Mouse (Mus musculus): ENCODE data around the gene Poc5.

The Poc5 gene

DNA sequence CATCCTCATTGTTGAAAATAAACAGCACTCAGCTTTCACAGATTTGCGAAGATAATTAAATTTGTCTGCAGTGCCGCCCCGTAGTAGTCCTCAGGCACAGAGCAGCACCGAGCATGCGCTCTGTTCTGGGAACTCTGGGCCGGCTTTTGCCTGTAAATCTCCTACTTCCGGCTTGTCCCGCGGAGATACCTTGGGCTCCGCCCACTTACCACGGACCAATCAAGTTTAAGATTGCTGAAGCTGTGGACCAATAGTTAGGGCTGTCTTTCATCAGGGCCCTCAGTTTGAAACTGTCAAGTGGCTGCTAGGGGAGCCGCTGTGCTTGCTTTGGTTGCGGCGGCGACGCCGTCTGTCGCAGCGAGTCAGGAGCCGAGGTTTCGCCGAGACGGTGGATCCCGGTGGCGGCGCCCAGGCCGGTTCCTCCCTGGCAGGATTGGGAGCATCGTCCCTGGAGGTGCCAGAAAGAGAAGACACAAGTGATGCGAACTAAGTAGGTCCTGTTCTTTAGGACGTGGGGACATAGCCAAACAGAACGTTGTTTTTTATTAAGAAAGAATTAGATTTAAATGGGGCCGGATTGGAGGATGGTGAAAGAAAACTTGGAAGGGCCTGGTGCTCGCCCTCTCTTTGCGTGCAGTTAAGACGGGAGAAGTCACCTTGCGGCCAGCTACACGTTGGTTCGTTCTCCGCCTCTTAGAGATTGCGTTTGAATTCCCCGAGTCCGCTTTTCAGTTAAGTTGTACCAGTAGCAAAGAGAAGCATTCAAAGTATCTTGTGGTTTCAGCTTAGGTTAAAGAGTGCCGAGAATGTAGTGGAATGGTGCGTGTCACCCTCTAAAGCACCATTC is at the start of gene Poc5:
Poc5 (plus strand) TSS at position 253 of the 847 bp plus-strand sequence.
- DNase-seq: peak; percentile 98 to 100

DNA sequence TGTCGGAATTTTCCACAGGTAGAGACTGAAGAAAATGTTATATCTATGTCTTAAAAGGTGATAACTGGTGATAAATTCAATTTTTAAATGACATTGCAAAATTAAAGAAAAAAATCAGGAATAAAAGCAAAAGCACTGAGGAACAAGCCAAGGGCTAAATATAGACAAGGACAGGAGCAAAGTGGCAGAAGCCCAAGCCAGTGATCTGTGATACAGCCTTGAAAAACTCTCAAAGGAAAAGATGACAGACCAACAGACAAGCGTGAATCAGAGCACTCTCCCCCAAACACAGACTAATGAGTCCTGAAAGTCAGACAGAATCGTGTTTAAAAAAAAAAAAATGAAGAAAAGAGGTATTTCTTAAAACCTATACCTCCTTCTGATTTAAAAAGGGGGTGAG is 46.6 kb upstream of the Poc5 start:
- no peak for DNase-seq

- no peak for DNase-seq
Measured at GRCm38 (mm10) chr13:96344778-96345177, 43.3 kb upstream of the Poc5 start.

DNA sequence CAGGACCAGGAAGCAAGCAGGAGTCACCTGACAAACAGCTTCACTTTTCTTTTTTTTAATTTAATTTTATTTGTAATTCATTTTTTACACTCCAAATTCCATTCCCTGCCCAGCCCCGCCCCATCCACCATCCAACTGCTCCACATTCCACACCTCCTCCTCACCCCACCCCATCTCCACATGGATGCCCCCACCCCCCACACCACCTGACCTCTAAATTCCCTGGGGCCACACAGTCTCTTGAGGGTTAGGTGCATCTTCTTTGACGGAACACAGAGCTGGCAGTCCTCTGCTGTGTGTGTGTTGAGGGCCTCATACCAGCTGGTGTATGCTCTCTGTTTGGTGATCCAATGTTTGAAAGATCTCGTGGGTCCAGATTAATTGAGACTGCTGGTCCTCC is 41.5 kb upstream of the Poc5 start:
- DNase-seq: no peak

- no peak for DNase-seq
Measured at GRCm38 (mm10) chr13:96350207-96350606, 37.9 kb upstream of the Poc5 start.

GRCm38 (mm10) chr13:96351264-96351663 is 36.8 kb upstream of the Poc5 start:
- no peak for DNase-seq

- DNase-seq: peak in 1 of 2 experiments; percentile 24
Measured at GRCm38 (mm10) chr13:96375519-96375918, 12.6 kb upstream of the Poc5 start.

- DNase-seq: no peak
Measured at GRCm38 (mm10) chr13:96376871-96377270, 11.2 kb upstream of the Poc5 start.

GRCm38 (mm10) chr13:96377883-96378282 is 10.2 kb upstream of the Poc5 start:
- DNase-seq: no peak

DNA sequence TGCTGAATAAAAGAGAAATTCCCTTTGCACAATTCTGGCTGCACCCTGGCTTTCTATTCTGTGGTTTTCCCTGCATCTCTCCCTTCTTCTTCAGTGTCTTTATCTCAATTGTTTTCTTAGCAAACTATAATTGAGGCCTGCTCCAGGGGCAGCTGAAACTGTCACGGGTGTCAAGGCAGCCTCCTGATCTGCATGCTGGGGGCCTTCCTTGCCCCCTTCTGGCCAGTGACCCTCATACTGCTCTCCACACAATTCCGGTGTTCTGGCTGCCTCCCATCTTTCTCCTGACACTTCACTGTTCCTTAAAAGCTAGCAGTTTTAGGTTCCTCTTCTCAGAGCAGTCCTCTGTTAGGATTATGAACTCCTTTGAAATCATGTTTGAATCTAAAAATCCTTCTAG is 1.2 kb downstream of the Poc5 start:
- DNase-seq: no peak

DNA sequence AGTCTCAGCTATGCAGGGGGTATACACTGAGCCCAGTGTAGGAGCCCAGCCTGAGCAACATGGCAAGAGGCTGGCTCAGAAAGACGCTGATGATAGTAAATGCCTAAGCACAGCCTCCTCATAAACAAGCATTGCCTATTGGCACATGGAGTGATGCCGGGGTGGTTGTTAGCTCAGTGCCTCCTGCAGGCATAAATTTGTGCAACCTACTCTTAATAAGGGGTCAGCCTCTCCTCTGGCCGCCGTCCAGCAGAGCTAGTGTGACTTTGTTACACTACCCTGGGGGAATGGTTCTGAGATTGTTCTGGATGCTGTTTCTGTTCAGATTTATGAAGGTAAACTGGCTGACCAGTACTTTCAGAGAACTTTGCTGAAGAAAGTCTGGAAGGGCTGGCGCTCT is 13.2 kb downstream of the Poc5 start:
- peak in 1 of 2 experiments; percentile 40 for DNase-seq

DNA sequence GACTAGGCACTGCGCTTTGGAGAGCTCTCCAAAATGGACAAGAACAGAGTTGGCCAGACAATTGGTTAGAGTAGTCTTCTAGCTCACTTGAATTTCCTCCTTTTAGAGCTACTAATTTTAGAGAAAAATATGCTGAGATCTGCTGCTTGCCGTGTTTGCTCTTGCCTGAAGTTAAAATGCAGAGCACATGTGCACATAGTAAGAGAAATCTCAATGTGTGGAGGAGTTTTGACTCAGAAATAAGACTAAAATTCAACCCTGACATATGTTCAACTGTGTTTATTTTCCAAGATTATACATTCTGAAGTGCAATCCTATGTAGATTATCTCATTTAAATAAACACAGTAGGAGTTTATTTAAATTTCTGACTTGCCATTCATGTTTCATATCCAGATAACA is 17.4 kb downstream of the Poc5 start:
- no peak for DNase-seq

GRCm38 (mm10) chr13:96407040-96407439 is 18.9 kb downstream of the Poc5 start:
- DNase-seq: peak in 1 of 2 experiments; percentile 38

GRCm38 (mm10) chr13:96408786-96409185 is 20.7 kb downstream of the Poc5 start:
- no peak for DNase-seq

DNA sequence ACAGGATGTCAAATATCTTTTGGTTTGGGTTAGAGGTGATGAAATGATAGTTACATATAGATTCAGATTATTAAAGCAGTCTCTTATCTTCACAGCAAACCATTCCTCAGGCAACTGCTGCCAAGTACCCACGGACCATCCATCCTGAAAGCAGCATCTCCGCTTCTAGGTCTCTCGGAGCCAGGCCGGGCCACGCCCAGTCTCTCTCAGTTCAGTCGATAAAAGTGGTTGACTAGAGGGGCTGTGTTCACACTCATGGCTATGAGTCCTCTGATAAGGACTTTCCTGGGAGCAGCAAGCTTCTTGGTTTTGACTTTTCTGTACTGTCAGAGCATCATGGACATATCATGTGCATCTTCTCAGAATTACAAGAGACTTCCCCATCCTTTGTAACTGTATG is 26.3 kb downstream of the Poc5 start:
- DNase-seq: no peak

- no peak for DNase-seq
Measured at GRCm38 (mm10) chr13:96416380-96416779, 28.3 kb downstream of the Poc5 start.

GRCm38 (mm10) chr13:96417261-96417813 is 29.2 kb downstream of the Poc5 start:
- no peak for DNase-seq

GRCm38 (mm10) chr13:96418487-96418886 is 30.4 kb downstream of the Poc5 start:
- no peak for DNase-seq

DNA sequence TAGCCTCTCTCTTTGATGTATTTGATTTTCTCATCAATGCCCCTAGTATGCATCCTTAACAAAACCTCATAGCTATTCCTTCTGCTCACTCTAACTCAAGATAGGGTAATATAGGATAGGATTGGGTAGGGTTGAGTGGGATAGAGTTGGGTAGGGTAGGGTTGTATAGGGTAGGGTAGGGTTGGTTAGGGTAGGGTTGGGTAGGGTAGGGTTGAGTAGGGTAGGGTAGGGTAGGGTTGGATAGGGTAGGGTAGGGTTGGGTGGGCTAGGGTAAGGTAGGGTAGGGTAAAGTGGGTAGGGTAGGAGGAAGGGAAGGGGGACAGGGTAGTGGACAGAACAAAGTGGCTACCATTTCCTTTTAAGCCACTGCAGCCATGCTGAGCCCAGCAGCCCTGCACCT is 33.1 kb downstream of the Poc5 start:
- no peak for DNase-seq

DNA sequence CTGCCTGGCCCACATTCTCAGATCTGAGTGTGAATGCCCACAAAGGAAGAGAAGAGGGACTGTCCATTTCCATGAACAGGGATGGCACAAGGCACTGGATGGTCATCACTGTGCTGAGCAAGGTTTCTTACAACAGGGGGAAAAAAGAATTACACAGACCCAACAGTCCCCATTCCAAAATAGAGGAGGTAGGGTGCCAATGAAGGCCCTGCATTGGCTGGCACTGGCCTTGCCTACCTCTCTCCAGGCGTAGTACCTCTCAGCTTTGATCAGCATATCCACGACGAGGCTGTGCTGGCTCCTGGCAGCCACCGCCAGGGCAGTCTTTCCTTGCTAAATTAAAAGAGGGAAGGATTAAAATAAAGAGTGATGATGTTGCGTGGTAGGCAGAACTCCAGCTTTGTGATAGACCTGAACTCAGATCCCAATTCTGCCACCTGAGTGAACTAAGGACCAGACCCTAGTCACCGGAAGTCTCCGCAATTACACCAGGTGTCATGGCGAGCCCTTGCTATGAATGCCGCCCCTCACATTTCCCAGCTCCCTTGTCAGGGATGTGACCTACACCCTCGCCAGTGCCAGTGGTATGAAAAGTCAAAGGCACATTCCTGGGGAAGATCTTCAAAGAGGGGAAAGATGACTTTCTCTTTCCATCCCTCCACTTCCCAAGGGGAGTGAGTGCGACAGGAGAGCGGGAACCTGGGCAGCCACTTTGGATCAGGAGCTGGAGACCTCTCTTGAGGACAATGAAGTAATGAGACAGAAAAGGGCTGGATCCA is 36.6 kb downstream of the Poc5 start:
- DNase-seq: no peak

DNA sequence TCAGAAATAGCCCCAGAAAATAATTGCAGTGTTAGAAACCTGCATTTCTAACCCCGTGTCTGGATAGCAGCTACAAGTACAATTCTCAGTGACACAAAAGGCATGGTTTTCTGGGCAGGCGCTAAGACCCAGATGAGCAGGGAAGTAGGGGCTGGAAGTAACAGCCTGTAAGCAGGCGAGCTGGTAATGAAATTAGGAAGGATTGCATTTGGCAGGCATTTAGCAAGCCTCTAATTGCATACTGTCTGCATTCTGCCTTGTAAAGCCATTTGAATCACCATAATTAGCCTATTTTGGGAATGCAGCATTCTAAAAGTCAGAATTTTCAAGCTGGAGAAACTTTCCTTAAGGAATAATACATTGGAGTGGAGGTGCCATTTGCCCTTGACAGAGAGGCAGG is 38.0 kb downstream of the Poc5 start:
- no peak for DNase-seq

- DNase-seq: no peak
Measured at GRCm38 (mm10) chr13:96428531-96428930, 40.4 kb downstream of the Poc5 start.

GRCm38 (mm10) chr13:96431595-96432156 is 43.6 kb downstream of the Poc5 start:
- peak; percentile 87 to 94 for DNase-seq
